Mouse (Mus musculus) CH12.LX (cell line): ENCODE data around the gene Mapre1.

Experiments used
- CTCF ChIP-seq, 2 experiments: IDR thresholded peaks in 1 of 2; conservative IDR thresholded peaks in 1 of 2; 2 replicates each; pipeline ENCODE4 v1.5.1; 2011 to 2012; ENCODE audit warnings: low read depth in 2 of 2, low read length in 2 of 2, improper control_type of control experiment in 1 of 2, inconsistent platforms in 1 of 2, mild to moderate bottlenecking in 1 of 2, moderate library complexity in 1 of 2
- GABPA ChIP-seq: IDR thresholded peaks from 2 replicates; pipeline ENCODE4 v1.6.1; 2012; ENCODE audit warnings: low read depth, low read length, improper control_type of control experiment, inconsistent platforms; ENCODE audit not compliant: insufficient replicate concordance
- NELFE ChIP-seq: IDR thresholded peaks from 2 replicates; pipeline ENCODE4 v1.6.1; 2011; ENCODE audit warnings: low read depth, low read length, improper control_type of control experiment
- POLR2A ChIP-seq: IDR thresholded peaks from 2 replicates; pipeline ENCODE4 v1.6.1; 2011; ENCODE audit warnings: low read depth, mild to moderate bottlenecking, improper control_type of control experiment, low read length
- SIN3A ChIP-seq: IDR thresholded peaks from 2 replicates; pipeline ENCODE4 v1.6.1; 2012; ENCODE audit warnings: low read length, improper control_type of control experiment, inconsistent platforms
- USF1 ChIP-seq: IDR thresholded peaks from 2 replicates; pipeline ENCODE4 v1.6.1; 2014; ENCODE audit warnings: low read depth, mild to moderate bottlenecking, inconsistent platforms, low read length, improper control_type of control experiment
- ZMIZ1 ChIP-seq: IDR thresholded peaks from 2 replicates; pipeline ENCODE4 v1.6.1; 2012; ENCODE audit warnings: low read depth, mild to moderate bottlenecking, inconsistent platforms, low read length, improper control_type of control experiment

DNA sequence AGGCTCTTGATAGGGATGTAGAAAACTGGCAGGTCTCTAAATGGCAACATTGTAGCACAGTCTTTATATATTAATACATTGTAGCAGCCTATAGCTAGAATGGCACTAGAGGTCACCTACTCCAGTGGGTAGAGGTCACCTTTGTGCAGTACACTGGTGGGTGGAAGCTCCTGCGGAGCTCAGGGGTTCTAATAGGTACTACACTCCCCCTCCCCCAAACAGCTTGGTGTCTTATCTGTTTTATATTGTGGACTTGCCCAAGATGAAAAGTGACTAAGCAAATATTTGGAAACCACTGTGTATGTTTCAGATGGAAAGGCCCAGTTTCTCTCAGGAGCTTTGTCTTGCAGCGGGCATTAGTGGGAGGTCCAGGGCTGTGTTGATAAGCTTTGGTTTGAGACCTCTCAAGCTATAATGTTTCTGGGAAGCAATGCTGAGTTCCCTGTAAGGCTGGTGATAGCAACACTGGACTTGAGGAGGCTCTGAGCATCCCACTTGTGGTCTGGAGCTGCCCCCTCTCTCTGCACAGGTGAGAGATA is 81.0 kb downstream of the Mapre1 start:
- no peak for TF ChIP-seq POLR2A
- no peak for TF ChIP-seq SIN3A
- TF ChIP-seq GABPA = no peak
- no peak for TF ChIP-seq CTCF (conservative IDR thresholded peaks at IDR 0.05 in 1 of 2, IDR thresholded peaks at IDR 0.05 in 1 of 2; ENCODE audit: low read depth in 2 of 2, low read length in 2 of 2)
- no peak for TF ChIP-seq ZMIZ1
- no peak for TF ChIP-seq USF1
- TF ChIP-seq NELFE = no peak
